In genomic region chr6:124544466-124544865, GRCm38 (mm10) we compare ENCODE assay signal across 11 mouse cellular contexts. TPM values are rescaled to one million over a fixed set of nuclear protein-coding genes. Genes with fewer than 3 reads are reported as not detected.
DNase-seq lines count a peak whose midpoint lies in the region; ATAC-seq and TF ChIP-seq lines count a peak whose summit lies in the region.
"Had no signal": no experiment of that assay in that cellular context is flagged by ENCODE, and none has a peak within 500 bp of the region (broad histone marks: within the 10 kb centered on the region; RNA-seq: fewer than 3 reads in every experiment).

No protein-coding gene starts in this region.

- H3K9ac ChIP-seq in midbrain, postnatal 0 days (replicated peaks; ENCODE audit: low read length, poor library complexity, severe bottlenecking): no peak overlapping the region
- H3K9ac ChIP-seq in midbrain, embryonic 13.5 days (replicated peaks): no peak overlapping the region
- H3K9ac ChIP-seq in hindbrain, embryonic 16.5 days (ENCODE audit: low read depth, low read length): no peak overlapping the region

- TF ChIP-seq CTCF in gastrocnemius, adult 2 months (IDR thresholded peaks at IDR 0.05): peak; percentile 18; the same call in 1 of the 2 replicates
- peak; percentile 39; the same call in 1 of the 2 replicates for TF ChIP-seq CTCF in midbrain, postnatal 0 days (IDR thresholded peaks at IDR 0.05)

- H3K9me3 ChIP-seq in midbrain, postnatal 0 days (ENCODE audit: low read length): no peaks in the 10 kb centered on the region
- H3K9me3 ChIP-seq in midbrain, embryonic 13.5 days: no peaks in the 10 kb centered on the region
- H3K9me3 ChIP-seq in heart, embryonic 10.5 days: no peaks in the 10 kb centered on the region
- no peaks in the 10 kb centered on the region for H3K9me3 ChIP-seq in hindbrain, embryonic 16.5 days (ENCODE audit: control insufficient read depth, low read length)

- H3K4me3 ChIP-seq in gastrocnemius, adult 2 months: no peak overlapping the region
- H3K4me3 ChIP-seq in midbrain, postnatal 0 days (ENCODE audit: low read depth, low read length): no peak overlapping the region
- H3K4me3 ChIP-seq in midbrain, embryonic 13.5 days (replicated peaks): no peak overlapping the region
- no peak overlapping the region for H3K4me3 ChIP-seq in heart, embryonic 10.5 days
- no peak overlapping the region for H3K4me3 ChIP-seq in hindbrain, embryonic 16.5 days (ENCODE audit: low read length)

- no peaks in the 10 kb centered on the region for H3K27me3 ChIP-seq in midbrain, postnatal 0 days (ENCODE audit: insufficient read depth, low read length)
- H3K27me3 ChIP-seq in midbrain, embryonic 13.5 days: no peaks in the 10 kb centered on the region
- H3K27me3 ChIP-seq in heart, embryonic 10.5 days (ENCODE audit: insufficient read depth, poor library complexity, severe bottlenecking): no peaks in the 10 kb centered on the region
- no peaks in the 10 kb centered on the region for H3K27me3 ChIP-seq in hindbrain, embryonic 16.5 days (replicated peaks; ENCODE audit: control insufficient read depth, insufficient read depth, low read length)

- H3K4me1 ChIP-seq in midbrain, postnatal 0 days (ENCODE audit: insufficient read depth, low read length): no peaks in the 10 kb centered on the region
- H3K4me1 ChIP-seq in midbrain, embryonic 13.5 days (replicated peaks): no peaks in the 10 kb centered on the region
- no peaks in the 10 kb centered on the region for H3K4me1 ChIP-seq in heart, embryonic 10.5 days
- no peaks in the 10 kb centered on the region for H3K4me1 ChIP-seq in hindbrain, embryonic 16.5 days (ENCODE audit: control insufficient read depth, insufficient read depth, low read depth, low read length)

- no peaks in the 10 kb centered on the region for H3K36me3 ChIP-seq in midbrain, postnatal 0 days (ENCODE audit: insufficient read depth, low read length)
- no peaks in the 10 kb centered on the region for H3K36me3 ChIP-seq in midbrain, embryonic 13.5 days
- H3K36me3 ChIP-seq in heart, embryonic 10.5 days: no peaks in the 10 kb centered on the region
- H3K36me3 ChIP-seq in hindbrain, embryonic 16.5 days (ENCODE audit: control insufficient read depth, insufficient read depth, low read length): no peaks in the 10 kb centered on the region

- intact Hi-C loops in gastrocnemius, adult 2 months (cut with DNase I): loop anchor here (5.0 kb wide), 1 partner anchor 52 kb away; the partner anchor contains the start of gene C1rl

- H3K4me2 ChIP-seq in midbrain, postnatal 0 days (ENCODE audit: low read depth, low read length, poor library complexity, severe bottlenecking): no peak overlapping the region
- H3K4me2 ChIP-seq in midbrain, embryonic 13.5 days (replicated peaks): no peak overlapping the region
- H3K4me2 ChIP-seq in hindbrain, embryonic 16.5 days (ENCODE audit: low read length): no peak overlapping the region

- 81% methylated on average over 5 of the region's 6 CpGs for WGBS in midbrain, postnatal 0 days
- WGBS in midbrain, embryonic 13.5 days: 84% methylated on average over 5 of the region's 6 CpGs
- 81% methylated on average over 5 of the region's 6 CpGs for WGBS in heart, embryonic 10.5 days
- 87% methylated on average over 5 of the region's 6 CpGs for WGBS in hindbrain, embryonic 16.5 days

- no peak for ATAC-seq in midbrain, postnatal 0 days (ENCODE audit: low FRiP score)
- ATAC-seq in midbrain, embryonic 13.5 days: no peak
- ATAC-seq in hindbrain, embryonic 16.5 days: no peak
- ATAC-seq: forebrain, embryonic 14.5 days; inflammation-experienced regulatory T-cells, adult 6 months had no signal

- H3K27ac ChIP-seq in gastrocnemius, adult 2 months: no peak overlapping the region
- no peak overlapping the region for H3K27ac ChIP-seq in midbrain, postnatal 0 days (ENCODE audit: low read depth, low read length)
- no peak overlapping the region for H3K27ac ChIP-seq in midbrain, embryonic 13.5 days
- H3K27ac ChIP-seq in heart, embryonic 10.5 days: no peak overlapping the region
- no peak overlapping the region for H3K27ac ChIP-seq in hindbrain, embryonic 16.5 days (ENCODE audit: low read depth, low read length)

- DNase-seq in gastrocnemius, adult 2 months: no peak
- DNase-seq in gastrocnemius, adult 8-10 months (ENCODE audit: low spot score in 2 of 2): no peak
- DNase-seq in midbrain, postnatal 0 days (ENCODE audit: low spot score): no peak
- peak; percentile 71 for DNase-seq in heart, embryonic 10.5 days (ENCODE audit: low spot score)
- DNase-seq in right cerebral cortex, postnatal 4 days: peak; percentile 16
- DNase-seq in cerebellum, postnatal 4 days (ENCODE audit: low spot score in 2 of 2): no peak

RNA-seq across cellular contexts. Expression of gene C1s1, which starts 2.3 kb away (rescaled TPM):
- total RNA-seq in gastrocnemius, adult 2 months (2021): 10 to 100 TPM; 19.8 to 21.9 TPM
- total RNA-seq in gastrocnemius, adult 8-10 months (2022): 10 to 100 TPM in 3 of 4 experiments, 1 to 10 TPM in 1; 8.4 to 20.8 (median 14.2) TPM
- total RNA-seq in midbrain, postnatal 0 days (2014; rRNA removed): 0.28 and 0.33 TPM in 2 replicates
- 0.48 and 0.83 TPM in 2 replicates for polyA plus RNA-seq in midbrain, postnatal 0 days (2015; fragmentation: Nextera tagmentation; extraction: Ambion mirVana)
- 0.09 and 0.51 TPM in 2 replicates for polyA plus RNA-seq in midbrain, embryonic 13.5 days (2015; fragmentation: Nextera tagmentation; extraction: Ambion mirVana)
- 0.34 and 2.2 TPM in 2 replicates for polyA plus RNA-seq in heart, embryonic 10.5 days (2016; fragmentation: Nextera tagmentation; extraction: Ambion mirVana)
- polyA plus RNA-seq in hindbrain, embryonic 16.5 days (2015; fragmentation: Nextera tagmentation; extraction: Ambion mirVana): 0.49 and 1.3 TPM in 2 replicates
- polyA plus RNA-seq: inflammation-experienced regulatory T-cells, adult 6 months had no signal

RNA-seq across cellular contexts. Expression of gene C1rb, which starts 25.6 kb away (rescaled TPM):
- 1 to 10 TPM in 1 of 2 experiments, under 1 TPM in 1; 0.36 to 1.2 TPM for total RNA-seq in gastrocnemius, adult 2 months (2021)
- 1 to 10 TPM in 1 of 4 experiments, under 1 TPM in 3; 0.46 to 1.2 (median 0.69) TPM for total RNA-seq in gastrocnemius, adult 8-10 months (2022)
- total RNA-seq in midbrain, postnatal 0 days (2014; rRNA removed): not detected in 2 replicates
- not detected in 2 replicates for polyA plus RNA-seq in midbrain, postnatal 0 days (2015; fragmentation: Nextera tagmentation; extraction: Ambion mirVana)
- not detected in 2 replicates for polyA plus RNA-seq in midbrain, embryonic 13.5 days (2015; fragmentation: Nextera tagmentation; extraction: Ambion mirVana)
- not detected in 2 replicates for polyA plus RNA-seq in heart, embryonic 10.5 days (2016; fragmentation: Nextera tagmentation; extraction: Ambion mirVana)
- 0.09 TPM in 1 of 2 replicates, not detected in the other for polyA plus RNA-seq in hindbrain, embryonic 16.5 days (2015; fragmentation: Nextera tagmentation; extraction: Ambion mirVana)
- polyA plus RNA-seq: forebrain, embryonic 14.5 days; inflammation-experienced regulatory T-cells, adult 6 months; lung, embryonic 16.5 days had no signal

RNA-seq across cellular contexts. Expression of gene C1ra, which starts 32.3 kb away (rescaled TPM):
- 10 to 100 TPM in 1 of 2 experiments, 1 to 10 TPM in 1; 7.4 to 10.5 TPM for total RNA-seq in gastrocnemius, adult 2 months (2021)
- total RNA-seq in gastrocnemius, adult 8-10 months (2022): 1 to 10 TPM; 3.6 to 7.5 (median 5.5) TPM
- total RNA-seq in midbrain, postnatal 0 days (2014; rRNA removed): 0.24 and 0.49 TPM in 2 replicates
- polyA plus RNA-seq in midbrain, postnatal 0 days (2015; fragmentation: Nextera tagmentation; extraction: Ambion mirVana): 0.42 and 0.54 TPM in 2 replicates
- 0.12 TPM in 1 of 2 replicates, not detected in the other for polyA plus RNA-seq in midbrain, embryonic 13.5 days (2015; fragmentation: Nextera tagmentation; extraction: Ambion mirVana)
- 0.05 and 0.31 TPM in 2 replicates for polyA plus RNA-seq in heart, embryonic 10.5 days (2016; fragmentation: Nextera tagmentation; extraction: Ambion mirVana)
- 0.23 and 0.70 TPM in 2 replicates for polyA plus RNA-seq in hindbrain, embryonic 16.5 days (2015; fragmentation: Nextera tagmentation; extraction: Ambion mirVana)

RNA-seq across cellular contexts. Expression of gene C1rl, which starts 51.6 kb away (rescaled TPM):
- total RNA-seq in gastrocnemius, adult 2 months (2021): under 1 TPM; 0.28 to 0.61 TPM
- under 1 TPM in 3 of 4 experiments, not detected in 1; 0.34 to 0.51 (median 0.45) TPM for total RNA-seq in gastrocnemius, adult 8-10 months (2022)
- 0.19 TPM in 1 of 2 replicates, not detected in the other for total RNA-seq in midbrain, postnatal 0 days (2014; rRNA removed)
- 0.16 and 0.35 TPM in 2 replicates for polyA plus RNA-seq in midbrain, postnatal 0 days (2015; fragmentation: Nextera tagmentation; extraction: Ambion mirVana)
- 0.10 and 0.15 TPM in 2 replicates for polyA plus RNA-seq in midbrain, embryonic 13.5 days (2015; fragmentation: Nextera tagmentation; extraction: Ambion mirVana)
- 0.39 and 0.83 TPM in 2 replicates for polyA plus RNA-seq in heart, embryonic 10.5 days (2016; fragmentation: Nextera tagmentation; extraction: Ambion mirVana)
- polyA plus RNA-seq in hindbrain, embryonic 16.5 days (2015; fragmentation: Nextera tagmentation; extraction: Ambion mirVana): 0.26 and 0.39 TPM in 2 replicates
- polyA plus RNA-seq: inflammation-experienced regulatory T-cells, adult 6 months had no signal

Comparison
In these comparisons a context has a peak if more than half of its experiments do, and no peak if none do; other contexts are left out.
1. DNase-seq: peak in heart, embryonic 10.5 days (single experiment) and right cerebral cortex, postnatal 4 days (single experiment); none in gastrocnemius, adult 2 months (single experiment), gastrocnemius, adult 8-10 months (0 of 2), midbrain, postnatal 0 days (single experiment) and cerebellum, postnatal 4 days (0 of 2).